Mouse (Mus musculus) 3134 (cell line): Measurements from ENCODE around the gene Hipk4.
A peak's percentile ranks its signal among the peaks of the same experiment; 100 is the strongest.
"Not testable (repeated sequence)": the region's sequence is repeated elsewhere in the genome, so short reads cannot be mapped to it uniquely, and the experiment has no call there.

Source experiments
- DNase-seq: peaks from one replicate; pipeline ENCODE4 v3.0.0-alpha.2; 2011; ENCODE audit warnings: low spot score; ENCODE audit not compliant: insufficient read length; ENCODE audit errors: extremely low read depth

Hipk4 gene

GRCm38 (mm10) chr7:27493450-27493849, 29.6 kb upstream of the Hipk4 start:
- DNase-seq = no peak

- not testable (repeated sequence) for DNase-seq
These were observed 28.3 kb upstream of the Hipk4 start for GRCm38 (mm10) chr7:27494659-27495367.

DNA sequence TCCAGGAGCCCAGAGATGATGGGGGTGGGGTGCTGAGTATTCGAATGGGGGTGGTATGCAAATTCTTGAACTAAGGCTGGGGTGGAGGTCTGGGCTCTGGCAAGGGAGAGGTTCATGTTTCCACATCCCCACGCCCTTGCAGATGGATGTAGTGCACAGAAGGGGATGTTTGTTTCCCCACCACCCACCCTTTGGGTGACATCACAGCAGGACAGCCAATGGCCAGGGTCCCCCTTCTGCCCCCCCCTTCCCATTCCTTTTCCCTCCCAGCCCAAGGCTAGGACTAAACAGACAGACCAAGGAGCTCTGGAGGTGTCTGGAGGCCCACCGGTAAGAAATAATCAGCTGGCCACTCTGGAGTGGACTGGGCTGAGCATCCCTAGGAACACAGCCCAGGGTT, 24.0 kb upstream of the Hipk4 start, which contains the start of gene Prx:
TSS of gene Prx (plus strand) at position 289 of the 400 bp plus-strand sequence.
- DNase-seq = no peak

DNA sequence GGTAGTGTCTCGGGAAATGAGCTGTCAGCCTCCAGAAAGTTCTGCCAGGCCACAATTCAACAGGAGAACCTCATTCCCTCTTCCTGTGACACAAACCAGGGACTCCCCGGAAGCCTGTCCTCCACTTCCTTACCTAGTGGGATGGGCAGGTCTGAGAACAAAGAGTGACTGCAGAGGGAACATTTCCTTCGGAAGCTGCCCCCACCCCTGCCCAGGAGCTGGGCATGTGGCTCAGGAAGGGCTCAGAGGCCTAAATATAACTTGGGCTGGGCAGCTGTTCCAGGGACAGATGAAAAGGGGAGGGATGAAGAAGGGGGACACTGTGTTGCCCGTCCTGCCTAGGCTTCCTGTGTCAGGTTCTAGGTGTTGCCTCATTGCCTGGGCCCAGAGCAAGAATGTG, 21.4 kb upstream of the Hipk4 start:
- no peak for DNase-seq

DNA sequence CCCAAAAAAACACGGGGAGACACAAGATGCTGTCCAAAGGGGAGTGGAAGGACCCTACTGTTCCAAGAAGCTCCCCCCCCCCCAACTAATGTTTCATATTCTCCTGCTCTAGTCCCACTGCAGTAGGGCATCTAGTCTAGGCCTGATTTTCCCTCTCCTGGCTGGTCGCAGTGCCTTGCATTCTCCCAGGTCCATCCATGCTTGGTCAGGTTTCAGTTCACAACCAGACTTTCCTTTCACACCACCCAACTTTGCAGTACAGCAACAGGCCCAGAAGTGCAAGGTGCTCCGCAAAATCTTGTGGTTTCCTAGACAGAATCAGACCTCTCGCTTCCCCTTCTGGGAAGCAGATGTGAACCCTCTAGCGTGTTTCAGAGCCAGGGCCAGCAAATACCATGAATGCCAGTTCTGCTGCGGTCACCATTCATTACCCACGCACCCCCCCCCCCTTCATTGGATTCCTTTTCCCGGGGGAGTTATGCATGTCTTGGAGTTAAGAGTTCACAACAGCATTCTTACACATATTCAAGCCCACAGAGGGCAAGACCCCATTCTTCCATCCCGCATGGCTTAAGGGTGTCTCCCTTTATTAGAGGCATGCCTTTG, 16.2 kb upstream of the Hipk4 start:
- peak; percentile 71 for DNase-seq

DNA sequence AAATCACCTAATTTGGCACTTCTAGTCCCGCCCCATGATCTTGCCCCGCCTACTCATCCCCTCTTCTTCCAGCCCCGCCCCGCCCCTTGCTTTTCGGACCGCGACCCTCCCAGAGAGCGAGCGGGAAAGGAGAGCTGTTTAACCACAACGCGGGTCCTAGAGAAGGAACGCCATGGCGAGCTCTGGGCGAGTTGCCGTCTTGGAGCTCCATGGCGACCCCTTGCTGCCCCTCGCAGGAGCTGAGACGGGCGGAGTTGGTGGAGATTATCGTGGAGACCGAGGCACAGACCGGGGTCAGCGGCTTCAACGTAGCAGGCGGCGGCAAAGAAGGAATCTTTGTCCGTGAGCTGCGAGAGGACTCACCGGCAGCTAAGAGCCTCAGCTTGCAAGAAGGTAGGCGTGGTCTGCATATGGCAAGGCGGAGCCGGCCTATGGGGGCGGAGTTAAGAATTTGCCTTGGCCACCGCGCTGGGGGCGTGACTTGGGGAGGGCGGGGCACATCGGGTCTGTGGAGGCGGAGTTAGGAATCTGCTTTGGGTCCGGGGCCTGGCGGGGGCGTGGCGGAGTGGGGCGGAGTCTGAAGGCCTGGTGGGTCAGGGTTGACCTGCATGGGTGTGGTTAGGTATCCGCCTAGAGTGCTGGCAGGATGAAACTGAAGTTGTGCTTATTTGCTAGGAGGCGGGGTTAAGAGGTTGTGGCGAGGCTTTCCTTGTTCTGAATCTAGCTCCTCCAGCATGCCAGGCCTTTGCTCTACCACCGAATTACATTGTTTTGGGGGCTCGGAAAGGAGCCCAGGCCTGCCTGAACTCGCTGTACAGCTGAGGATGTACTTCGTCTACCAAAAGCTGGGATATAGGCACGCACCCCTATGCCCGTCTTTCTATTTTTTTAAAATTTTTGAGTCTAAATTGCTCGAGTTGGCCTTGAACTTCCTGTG, 15.1 kb upstream of the Hipk4 start:
- DNase-seq = peak; percentile 99

DNA sequence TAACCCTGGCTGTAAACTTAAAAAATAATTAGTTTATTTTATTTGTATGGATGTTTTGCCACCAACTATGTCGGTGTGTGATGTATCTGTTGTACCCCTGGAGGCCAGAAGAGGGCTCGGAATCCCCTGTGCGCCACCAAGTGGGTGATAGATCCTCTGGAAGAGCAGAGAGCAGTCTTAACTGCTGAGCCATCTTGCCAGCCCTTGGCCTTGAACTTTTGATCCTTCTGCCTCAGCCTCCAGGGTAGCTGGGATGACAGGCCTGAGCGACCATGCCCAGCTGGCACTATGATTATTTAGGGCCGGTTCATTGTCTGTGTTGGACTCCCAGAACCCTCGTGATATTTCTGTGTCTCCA, 14.4 kb upstream of the Hipk4 start:
- DNase-seq = no peak

GRCm38 (mm10) chr7:27510809-27511208, 12.3 kb upstream of the Hipk4 start:
- DNase-seq = no peak

GRCm38 (mm10) chr7:27514961-27515360, 8.1 kb upstream of the Hipk4 start:
- no peak for DNase-seq

DNA sequence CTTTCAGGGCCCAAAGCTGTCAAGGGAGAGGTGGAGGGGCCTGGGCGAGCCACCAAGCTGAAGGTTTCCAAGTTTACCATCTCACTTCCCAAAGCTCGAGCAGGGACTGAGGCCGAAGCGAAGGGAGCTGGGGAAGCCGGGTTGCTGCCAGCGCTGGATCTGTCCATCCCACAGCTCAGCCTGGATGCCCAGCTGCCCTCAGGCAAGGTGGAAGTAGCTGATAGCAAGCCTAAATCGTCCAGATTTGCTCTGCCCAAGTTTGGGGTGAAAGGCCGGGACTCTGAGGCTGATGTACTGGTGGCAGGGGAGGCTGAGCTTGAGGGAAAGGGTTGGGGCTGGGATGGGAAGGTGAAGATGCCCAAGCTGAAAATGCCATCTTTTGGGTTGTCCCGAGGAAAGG, 4.8 kb upstream of the Hipk4 start:
- DNase-seq = no peak

DNA sequence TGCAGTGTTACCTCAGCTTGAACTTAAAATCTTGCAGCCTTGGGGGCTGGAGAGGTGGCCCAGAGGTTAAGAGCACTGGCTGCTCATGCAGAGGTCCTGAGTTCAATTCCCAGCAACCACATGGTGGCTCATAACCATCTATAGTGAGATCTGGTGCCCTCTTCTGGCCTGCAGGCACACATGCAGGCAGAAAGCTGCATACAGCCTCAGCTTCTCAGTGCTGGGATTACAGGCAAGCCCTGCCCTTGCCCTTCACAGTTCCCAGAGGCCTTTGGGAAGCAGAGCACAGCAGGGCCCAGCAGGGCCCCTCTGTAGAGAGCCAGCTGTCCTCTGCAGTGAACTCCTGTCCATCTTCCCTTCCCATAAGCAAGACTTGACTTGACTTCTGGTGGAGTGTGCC, 3.0 kb upstream of the Hipk4 start:
- no peak for DNase-seq

GRCm38 (mm10) chr7:27520599-27520998, 2.5 kb upstream of the Hipk4 start:
- no peak for DNase-seq

DNA sequence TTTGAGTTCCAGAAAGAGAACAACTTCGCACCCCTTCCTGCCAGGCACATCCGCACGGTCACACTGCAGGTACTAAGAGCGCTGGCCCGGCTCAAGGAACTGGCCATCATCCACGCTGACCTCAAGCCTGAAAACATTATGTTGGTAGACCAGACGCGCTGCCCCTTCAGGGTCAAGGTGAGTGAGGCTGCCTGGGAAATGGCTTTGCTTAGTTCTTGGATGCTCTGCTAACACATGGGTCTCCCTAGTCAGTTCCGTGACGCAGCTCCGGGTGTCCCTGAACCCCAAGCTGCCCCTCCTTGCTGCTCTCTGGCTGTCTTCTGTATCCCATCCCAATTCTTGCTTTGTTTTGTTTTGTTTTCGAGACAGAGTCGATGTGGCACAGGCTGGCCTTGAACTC, 738 bp downstream of the Hipk4 start:
- no peak for DNase-seq

- peak; percentile 41 for DNase-seq
These were observed 3.2 kb downstream of the Hipk4 start for GRCm38 (mm10) chr7:27526039-27526827.

DNA sequence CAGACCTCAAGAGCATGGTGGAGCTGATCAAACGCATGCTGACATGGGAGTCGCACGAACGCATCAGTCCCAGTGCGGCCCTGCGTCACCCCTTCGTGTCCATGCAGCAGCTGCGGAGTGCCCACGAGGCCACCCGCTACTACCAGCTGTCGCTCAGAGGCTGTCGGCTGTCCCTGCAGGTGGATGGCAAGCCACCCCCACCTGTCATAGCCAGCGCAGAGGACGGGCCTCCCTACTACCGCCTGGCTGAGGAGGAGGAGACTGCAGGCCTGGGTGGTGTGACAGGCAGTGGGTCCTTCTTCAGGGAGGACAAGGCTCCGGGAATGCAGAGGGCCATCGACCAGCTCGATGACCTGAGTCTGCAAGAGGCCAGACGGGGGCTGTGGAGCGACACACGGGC, 6.0 kb downstream of the Hipk4 start:
- no peak for DNase-seq

- no peak for DNase-seq
These were observed 7.9 kb downstream of the Hipk4 start for GRCm38 (mm10) chr7:27530937-27531336.

- DNase-seq = no peak
These were observed 8.6 kb downstream of the Hipk4 start for GRCm38 (mm10) chr7:27531707-27532106.

DNA sequence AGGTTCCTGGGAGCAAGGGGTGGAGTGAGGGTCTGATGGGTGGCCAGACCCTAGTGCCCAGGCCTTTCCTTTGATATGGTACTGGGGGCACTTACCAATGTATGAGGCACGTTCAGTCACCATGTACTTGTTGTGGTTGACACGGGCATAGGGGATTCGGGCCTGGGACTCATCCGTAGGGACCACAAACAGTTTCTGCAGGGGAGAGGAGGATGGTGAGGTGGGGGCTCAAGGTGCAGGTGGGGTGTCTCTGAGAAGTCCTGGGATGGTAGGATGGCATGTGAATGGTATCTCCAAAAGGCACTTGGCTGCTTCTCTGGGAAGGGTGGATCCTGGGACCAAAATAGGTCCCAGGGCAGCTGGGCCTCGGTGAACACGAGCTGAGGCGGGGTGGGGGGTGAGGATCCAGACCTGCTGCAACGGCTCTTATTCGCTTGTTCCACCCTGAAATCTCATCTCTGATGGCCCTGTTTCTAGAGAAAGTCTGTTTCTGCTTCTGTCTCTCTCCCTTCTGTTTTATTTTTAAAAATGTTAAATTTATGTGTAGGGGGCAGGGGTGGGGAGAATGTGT, 9.5 kb downstream of the Hipk4 start:
- no peak for DNase-seq

GRCm38 (mm10) chr7:27535386-27535785, 12.3 kb downstream of the Hipk4 start:
- no peak for DNase-seq

DNA sequence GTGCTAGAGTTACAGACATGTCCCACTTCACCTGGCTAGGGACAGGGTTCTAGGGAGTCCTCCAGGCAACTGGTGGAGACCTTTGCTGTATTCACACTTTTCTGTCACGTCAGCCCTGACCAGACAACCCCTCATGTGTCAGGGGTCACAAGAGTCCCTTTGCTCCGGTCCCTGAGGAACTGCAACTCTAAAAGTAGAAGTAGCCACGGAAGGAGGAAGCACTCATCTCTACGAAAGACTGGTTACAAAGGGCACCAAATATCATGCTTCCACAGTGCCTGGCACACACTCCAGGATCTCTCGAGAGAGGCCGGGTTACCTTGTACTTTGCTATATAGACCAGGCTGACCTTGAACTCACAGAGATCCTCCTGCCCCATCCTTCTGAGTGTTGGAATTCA, 13.6 kb downstream of the Hipk4 start:
- DNase-seq = no peak
